Comparison of ENCODE assay signal across 8 mouse cellular contexts in genomic region chr3:88620146-88620991, GRCm38 (mm10). TPM values are rescaled to one million over a fixed set of nuclear protein-coding genes. Genes with fewer than 3 reads are reported as not detected.
A peak's percentile ranks its signal among the peaks of the same experiment; 100 is the strongest.
DNase-seq lines count a peak whose midpoint lies in the region; ATAC-seq and TF ChIP-seq lines count a peak whose summit lies in the region.

No protein-coding gene starts in this region.

- WGBS in lung, adult 2 months: 15% methylated on average over 15 of the region's 15 CpGs
- 17% methylated on average over 15 of the region's 15 CpGs for WGBS in intestine, embryonic 15.5 days
- WGBS in neural tube, embryonic 14.5 days: 16% methylated on average over 15 of the region's 15 CpGs

- H3K9me3 ChIP-seq in intestine, embryonic 15.5 days: no peaks in the 10 kb centered on the region
- no peaks in the 10 kb centered on the region for H3K9me3 ChIP-seq in neural tube, embryonic 14.5 days (ENCODE audit: control insufficient read depth, low read length)

- TF ChIP-seq POLR2A in lung, adult 2 months (IDR thresholded peaks at IDR 0.05; ENCODE audit: borderline replicate concordance, extremely low read depth, low read depth, low read length): no peak
- TF ChIP-seq POLR2A in cortical plate, adult 2 months (IDR thresholded peaks at IDR 0.05; ENCODE audit: extremely low read depth, insufficient read depth, low read length): no peak

- TF ChIP-seq CTCF in lung, adult 2 months (IDR thresholded peaks at IDR 0.05; ENCODE audit: insufficient read depth, low read length): no peak
- TF ChIP-seq CTCF in cortical plate, adult 2 months (IDR thresholded peaks at IDR 0.05; ENCODE audit: extremely low read depth, insufficient read depth, low read length): no peak

- no peaks in the 10 kb centered on the region for H3K27me3 ChIP-seq in intestine, embryonic 15.5 days (replicated peaks)
- H3K27me3 ChIP-seq in neural tube, embryonic 14.5 days (ENCODE audit: control insufficient read depth, insufficient read depth, low read length): no peaks in the 10 kb centered on the region

- DNase-seq in lung, adult 2 months: no peak
- DNase-seq in lung, postnatal 25 days (ENCODE audit: low spot score): no peak
- no peak for DNase-seq in kidney, adult 8-10 months

- H3K4me1 ChIP-seq in lung, adult 2 months (ENCODE audit: control insufficient read depth, insufficient read depth, low read length): peaks cover 26% of the 10 kb centered on the region
- H3K4me1 ChIP-seq in cortical plate, adult 2 months (ENCODE audit: control insufficient read depth, insufficient read depth, low read length): peaks cover 13% of the 10 kb centered on the region
- H3K4me1 ChIP-seq in intestine, embryonic 15.5 days (replicated peaks): peaks cover 37% of the 10 kb centered on the region
- H3K4me1 ChIP-seq in neural tube, embryonic 14.5 days (ENCODE audit: control insufficient read depth, insufficient read depth, low read length): peaks cover 16% of the 10 kb centered on the region

- no peaks in the 10 kb centered on the region for H3K36me3 ChIP-seq in intestine, embryonic 15.5 days
- H3K36me3 ChIP-seq in neural tube, embryonic 14.5 days (ENCODE audit: control insufficient read depth, insufficient read depth, low read length): no peaks in the 10 kb centered on the region; the same call in 1 of the 2 replicates

- H3K4me3 ChIP-seq in lung, adult 2 months (replicated peaks; ENCODE audit: extremely low read depth, low read depth, low read length): peak overlapping the region; percentile 75
- H3K4me3 ChIP-seq in cortical plate, adult 2 months (ENCODE audit: insufficient read depth, low read length): peak overlapping the region; percentile 74
- peak overlapping the region; percentile 93 for H3K4me3 ChIP-seq in intestine, embryonic 15.5 days (replicated peaks)
- peak overlapping the region; percentile 96 for H3K4me3 ChIP-seq in neural tube, embryonic 14.5 days (ENCODE audit: low read depth, low read length)

- peak; percentile 14; the same call in 1 of the 2 replicates for ATAC-seq in intestine, embryonic 15.5 days
- no peak for ATAC-seq in neural tube, embryonic 14.5 days (ENCODE audit: low read depth)
- no peak for ATAC-seq in granulocyte monocyte progenitor cell, adult 5-6 weeks (replicated peaks; ENCODE audit: poor library complexity, severe bottlenecking)
- ATAC-seq in megakaryocyte-erythroid progenitor cell, adult 5-6 weeks (replicated peaks; ENCODE audit: low FRiP score, low TSS enrichment, poor library complexity, severe bottlenecking): no peak

- peak overlapping the region; percentile 79 for H3K4me2 ChIP-seq in intestine, embryonic 15.5 days (replicated peaks)
- peak overlapping the region; percentile 95 for H3K4me2 ChIP-seq in neural tube, embryonic 14.5 days (ENCODE audit: low read depth, low read length)

- peak overlapping the region; percentile 95 for H3K27ac ChIP-seq in cortical plate, adult 2 months (ENCODE audit: insufficient read depth, low read length)
- peak overlapping the region; percentile 95 for H3K27ac ChIP-seq in intestine, embryonic 15.5 days
- peak overlapping the region; percentile 97 for H3K27ac ChIP-seq in neural tube, embryonic 14.5 days (ENCODE audit: low read depth, low read length)

- H3K9ac ChIP-seq in intestine, embryonic 15.5 days: peak overlapping the region; percentile 95
- peak overlapping the region; percentile 96 for H3K9ac ChIP-seq in neural tube, embryonic 14.5 days (replicated peaks; ENCODE audit: low read depth, low read length)

RNA-seq across cellular contexts. Expression of gene Arhgef2, which starts 14.6 kb away (rescaled TPM):
- 186 and 233 TPM in 2 replicates for polyA plus RNA-seq in lung, adult 2 months (2012; rRNA removed)
- polyA plus RNA-seq in cortical plate, adult 2 months (2012; rRNA removed): 220 and 224 TPM in 2 replicates
- polyA plus RNA-seq in intestine, embryonic 15.5 days (2015; fragmentation: Nextera tagmentation; extraction: Ambion mirVana): 60.4 and 61.2 TPM in 2 replicates
- 137 and 145 TPM in 2 replicates for polyA plus RNA-seq in neural tube, embryonic 14.5 days (2014; fragmentation: Nextera tagmentation; extraction: Ambion mirVana)
- total RNA-seq in granulocyte monocyte progenitor cell, adult 5-6 weeks (2014; fragmentation: Nextera tagmentation): 125 and 137 TPM in 2 replicates
- total RNA-seq in granulocyte monocyte progenitor cell, adult 5-6 weeks (2017): 59.1 and 73.5 TPM in 2 replicates
- total RNA-seq in megakaryocyte-erythroid progenitor cell, adult 5-6 weeks (2014; fragmentation: Nextera tagmentation): 94.6 and 96.0 TPM in 2 replicates
- 41.9 and 75.8 TPM in 2 replicates for total RNA-seq in megakaryocyte-erythroid progenitor cell, adult 5-6 weeks (2017)

RNA-seq across cellular contexts. Expression of gene Rxfp4, which starts 32.6 kb away (rescaled TPM):
- 0.41 and 0.76 TPM in 2 replicates for polyA plus RNA-seq in lung, adult 2 months (2012; rRNA removed)
- polyA plus RNA-seq in cortical plate, adult 2 months (2012; rRNA removed): not detected in 2 replicates
- not detected in 2 replicates for polyA plus RNA-seq in intestine, embryonic 15.5 days (2015; fragmentation: Nextera tagmentation; extraction: Ambion mirVana)
- polyA plus RNA-seq in neural tube, embryonic 14.5 days (2014; fragmentation: Nextera tagmentation; extraction: Ambion mirVana): not detected in 2 replicates
- total RNA-seq in granulocyte monocyte progenitor cell, adult 5-6 weeks (2014; fragmentation: Nextera tagmentation): not detected in 2 replicates
- total RNA-seq in granulocyte monocyte progenitor cell, adult 5-6 weeks (2017): not detected in 2 replicates
- total RNA-seq in megakaryocyte-erythroid progenitor cell, adult 5-6 weeks (2014; fragmentation: Nextera tagmentation): not detected in 2 replicates
- not detected in 2 replicates for total RNA-seq in megakaryocyte-erythroid progenitor cell, adult 5-6 weeks (2017)

RNA-seq across cellular contexts. Expression of gene Ssr2, which starts 44.7 kb away (rescaled TPM):
- 139 and 188 TPM in 2 replicates for polyA plus RNA-seq in lung, adult 2 months (2012; rRNA removed)
- polyA plus RNA-seq in cortical plate, adult 2 months (2012; rRNA removed): 120 and 126 TPM in 2 replicates
- polyA plus RNA-seq in intestine, embryonic 15.5 days (2015; fragmentation: Nextera tagmentation; extraction: Ambion mirVana): 338 and 390 TPM in 2 replicates
- 127 and 143 TPM in 2 replicates for polyA plus RNA-seq in neural tube, embryonic 14.5 days (2014; fragmentation: Nextera tagmentation; extraction: Ambion mirVana)
- 401 and 434 TPM in 2 replicates for total RNA-seq in granulocyte monocyte progenitor cell, adult 5-6 weeks (2014; fragmentation: Nextera tagmentation)
- total RNA-seq in granulocyte monocyte progenitor cell, adult 5-6 weeks (2017): 225 and 243 TPM in 2 replicates
- 200 and 308 TPM in 2 replicates for total RNA-seq in megakaryocyte-erythroid progenitor cell, adult 5-6 weeks (2014; fragmentation: Nextera tagmentation)
- 111 and 165 TPM in 2 replicates for total RNA-seq in megakaryocyte-erythroid progenitor cell, adult 5-6 weeks (2017)
